Mouse (Mus musculus) heart, adult 8-10 months (tissue): ENCODE measurements around the gene Ago3. TPM values are rescaled to one million over a fixed set of nuclear protein-coding genes. Genes with fewer than 3 reads are reported as not detected.

ENCODE experiments used
- total RNA-seq, 4 experiments: library from RNA; stranded (reverse); gene quantifications; 2 replicates each; pipeline ENCODE4 v1.2.4; 2022

Gene Ago3
- total RNA-seq, 4 experiments from 2014 or later = 11.1 to 13.5 (median 12.8) TPM

Other genes with a start within 250 kb of the Ago3 start
- 100 to 1,000 TPM; 112 to 128 (median 121) TPM for gene Thrap3, start 226.8 kb downstream of the Ago3 start, total RNA-seq
- 100 to 1,000 TPM; 266 to 279 (median 267) TPM for gene Map7d1, start 173.2 kb downstream of the Ago3 start, total RNA-seq
- 10 to 100 TPM; 45.4 to 56.5 (median 51.6) TPM for gene Trappc3, start 167.2 kb downstream of the Ago3 start, total RNA-seq
- under 1 TPM; 0.35 to 0.91 (median 0.46) TPM for gene Col8a2, start 142.8 kb downstream of the Ago3 start, total RNA-seq
- gene Adprhl2, start 107.9 kb downstream of the Ago3 start, total RNA-seq = 10 to 100 TPM; 12.7 to 14.4 (median 13.5) TPM
- gene Tekt2, start 103.9 kb downstream of the Ago3 start, total RNA-seq = under 1 TPM in 2 of 4 experiments, not detected in 2; 0.47 to 0.95 TPM
- gene Ago1, start 39.0 kb upstream of the Ago3 start, total RNA-seq = 10 to 100 TPM; 10.7 to 11.6 (median 11.3) TPM
- 10 to 100 TPM; 10.4 to 14.5 (median 12.1) TPM for gene Ago4, start 103.9 kb upstream of the Ago3 start, total RNA-seq
- under 1 TPM; 0.16 to 0.69 (median 0.50) TPM for gene Clspn, start 127.4 kb upstream of the Ago3 start, total RNA-seq
- 10 to 100 TPM; 14.3 to 16.3 (median 15.3) TPM for gene 5730409E04Rik, start 180.3 kb upstream of the Ago3 start, total RNA-seq
- 100 to 1,000 TPM; 116 to 140 (median 123) TPM for gene Psmb2, start 248.1 kb upstream of the Ago3 start, total RNA-seq